In genomic region chr17:12120268-12120667, GRCm38 (mm10) we compare ENCODE assay signal across 8 mouse cellular contexts. TPM values are rescaled to one million over a fixed set of nuclear protein-coding genes. Genes with fewer than 3 reads are reported as not detected.
DNase-seq lines count a peak whose midpoint lies in the region; ATAC-seq and TF ChIP-seq lines count a peak whose summit lies in the region.

No protein-coding gene starts in this region.

- no peaks in the 10 kb centered on the region for H3K27me3 ChIP-seq in heart, embryonic 13.5 days (replicated peaks)
- no peaks in the 10 kb centered on the region for H3K27me3 ChIP-seq in hindbrain, embryonic 12.5 days
- H3K27me3 ChIP-seq in midbrain, embryonic 11.5 days (ENCODE audit: control insufficient read depth, insufficient read depth, low read length), result no peaks in the 10 kb centered on the region

- no peak overlapping the region for H3K27ac ChIP-seq in heart, embryonic 13.5 days (replicated peaks)
- H3K27ac ChIP-seq in ES-E14 (ENCODE audit: insufficient read depth, low read depth, low read length, poor library complexity, severe bottlenecking), result no peak overlapping the region
- H3K27ac ChIP-seq in hindbrain, embryonic 12.5 days, result no peak overlapping the region
- H3K27ac ChIP-seq in midbrain, embryonic 11.5 days (ENCODE audit: low read depth, low read length), result no peak overlapping the region

- ATAC-seq in heart, embryonic 13.5 days (ENCODE audit: extremely low read depth, insufficient number of reproducible peaks, low FRiP score, low TSS enrichment), result no peak
- no peak for ATAC-seq in hindbrain, embryonic 12.5 days (ENCODE audit: low FRiP score)
- no peak for ATAC-seq in midbrain, embryonic 11.5 days (ENCODE audit: low FRiP score)

- peaks cover 4% of the 10 kb centered on the region; the same call in 1 of the 2 replicates for H3K9me3 ChIP-seq in heart, embryonic 13.5 days
- H3K9me3 ChIP-seq in ES-E14 (ENCODE audit: control insufficient read depth, insufficient read depth, low read depth, low read length), result no peaks in the 10 kb centered on the region
- H3K9me3 ChIP-seq in hindbrain, embryonic 12.5 days (replicated peaks), result no peaks in the 10 kb centered on the region
- H3K9me3 ChIP-seq in midbrain, embryonic 11.5 days (ENCODE audit: control insufficient read depth, low read length), result no peaks in the 10 kb centered on the region

- peak overlapping the region; percentile 88 for H3K9ac ChIP-seq in heart, embryonic 13.5 days
- H3K9ac ChIP-seq in ES-E14 (ENCODE audit: insufficient read depth, low read depth, low read length, poor library complexity, severe bottlenecking), result no peak overlapping the region
- H3K9ac ChIP-seq in hindbrain, embryonic 12.5 days, result peak overlapping the region; percentile 42
- H3K9ac ChIP-seq in midbrain, embryonic 11.5 days (ENCODE audit: low read length), result peak overlapping the region; percentile 82; the same call in 1 of the 2 replicates

- DNase-seq in heart, postnatal 14 days, result no peak
- DNase-seq in ES-E14 (ENCODE audit: low read depth, low spot score), result no peak
- no peak for DNase-seq in midbrain, embryonic 11.5 days (ENCODE audit: low spot score, missing footprints)
- DNase-seq in testis, postnatal 10 days (ENCODE audit: low spot score), result no peak
- no peak for DNase-seq in spleen, postnatal 14 days (ENCODE audit: low spot score in 2 of 2)
- DNase-seq in adipocyte (ENCODE audit: low spot score), result no peak

- WGBS in heart, embryonic 13.5 days, result 40% methylated on average over 5 of the region's 5 CpGs
- 32% methylated on average over 5 of the region's 5 CpGs for WGBS in hindbrain, embryonic 12.5 days
- 33% methylated on average over 5 of the region's 5 CpGs for WGBS in midbrain, embryonic 11.5 days

- in situ Hi-C loops in ES-E14 (cut with MboI; ENCODE audit: low sequenced_read_pairs in 2 of 2, unreplicated experiment in 2 of 2), result no loop called here

- H3K4me3 ChIP-seq in heart, embryonic 13.5 days, result peak overlapping the region; percentile 74
- H3K4me3 ChIP-seq in ES-E14 (ENCODE audit: insufficient read depth in 1 of 2, low read depth in 1 of 2, low read length in 2 of 2, poor library complexity in 1 of 2, severe bottlenecking in 1 of 2), result peak overlapping the region; percentile 81 to 85
- H3K4me3 ChIP-seq in hindbrain, embryonic 12.5 days, result peak overlapping the region; percentile 64
- peak overlapping the region; percentile 70 for H3K4me3 ChIP-seq in midbrain, embryonic 11.5 days (ENCODE audit: low read depth, low read length)

- peaks cover 16% of the 10 kb centered on the region for H3K36me3 ChIP-seq in heart, embryonic 13.5 days
- H3K36me3 ChIP-seq in ES-E14 (ENCODE audit: control insufficient read depth, insufficient read depth, low read length, poor library complexity, severe bottlenecking), result no peaks in the 10 kb centered on the region
- H3K36me3 ChIP-seq in hindbrain, embryonic 12.5 days, result peaks cover 11% of the 10 kb centered on the region
- H3K36me3 ChIP-seq in midbrain, embryonic 11.5 days (ENCODE audit: control insufficient read depth, insufficient read depth, low read length), result peaks cover 8% of the 10 kb centered on the region

- H3K4me1 ChIP-seq in heart, embryonic 13.5 days, result peaks cover 26% of the 10 kb centered on the region
- peaks cover 11 to 14% of the 10 kb centered on the region in 2 experiments for H3K4me1 ChIP-seq in ES-E14 (ENCODE audit: control insufficient read depth in 2 of 2, insufficient read depth in 2 of 2, low read length in 2 of 2, poor library complexity in 1 of 2)
- peaks cover 25% of the 10 kb centered on the region for H3K4me1 ChIP-seq in hindbrain, embryonic 12.5 days
- H3K4me1 ChIP-seq in midbrain, embryonic 11.5 days (ENCODE audit: control insufficient read depth, insufficient read depth, low read length), result peaks cover 9% of the 10 kb centered on the region; the same call in 1 of the 2 replicates

- peak overlapping the region; percentile 96 for H3K4me2 ChIP-seq in heart, embryonic 13.5 days
- peak overlapping the region; percentile 89 for H3K4me2 ChIP-seq in hindbrain, embryonic 12.5 days (replicated peaks)
- H3K4me2 ChIP-seq in midbrain, embryonic 11.5 days, result peak overlapping the region; percentile 92

- intact Hi-C loops in heart, postnatal 14 days (cut with DNase I), result no loop called here

TF ChIP-seq in ES-E14, 5 proteins besides CTCF, POLR2A, EP300 and RAD21:
- TF ChIP-seq MAFK (IDR thresholded peaks at IDR 0.05; ENCODE audit: insufficient read depth, low read depth, low read length), result no peak
- no peak for TF ChIP-seq CHD2 (IDR thresholded peaks at IDR 0.05; ENCODE audit: low read depth, low read length)
- no peak for TF ChIP-seq ZNF384 (IDR thresholded peaks at IDR 0.05; ENCODE audit: low read depth, low read length)
- TF ChIP-seq HCFC1 (IDR thresholded peaks at IDR 0.05; ENCODE audit: borderline replicate concordance, insufficient read depth, low read length), result no peak
- TF ChIP-seq ZC3H11A (IDR thresholded peaks at IDR 0.05; ENCODE audit: borderline replicate concordance, low read depth, low read length), result no peak

RNA-seq across cellular contexts. Expression of gene Agpat4, which starts 1.8 kb away (rescaled TPM):
- polyA plus RNA-seq in heart, embryonic 13.5 days (2015; fragmentation: Nextera tagmentation; extraction: Ambion mirVana), result 16.8 and 16.9 TPM in 2 replicates
- 1 to 10 TPM; 7.5 TPM for total RNA-seq in heart, postnatal 14 days (2021)
- total RNA-seq in ES-E14 (2012; rRNA removed), result 45.7 and 92.8 TPM in 2 replicates
- polyA plus RNA-seq in hindbrain, embryonic 12.5 days (2016; fragmentation: Nextera tagmentation; extraction: Ambion mirVana), result 45.0 and 45.1 TPM in 2 replicates
- 22.9 and 24.6 TPM in 2 replicates for polyA plus RNA-seq in midbrain, embryonic 11.5 days (2014; fragmentation: Nextera tagmentation; extraction: Ambion mirVana)
